Mouse (Mus musculus) layer of hippocampus, postnatal 36 days (tissue): ENCODE measurements at regions not wholly inside any gene's neighbourhood (a gene's known extent, or its start where the extent isn't known, plus 50 kb on each side); places are given as distances from the start of the nearest gene placed in this dataset.
A peak's percentile ranks its signal among the peaks of the same experiment; 100 is the strongest.

Experiments
- DNase-seq, 2 experiments: peaks; one replicate each; pipeline ENCODE4 v3.0.0; 2022

- DNase-seq = no peak
Measured at GRCm38 (mm10) chr15:59171120-59171519, 282.0 kb downstream of the Gm49356 start.

GRCm38 (mm10) chr15:59173452-59174245 is 284.6 kb downstream of the Gm49356 start:
- peak in 1 of 2 experiments; percentile 41 for DNase-seq

GRCm38 (mm10) chr15:59174246-59174751 is 285.2 kb downstream of the Gm49356 start:
- no peak for DNase-seq

- no peak for DNase-seq
Measured at GRCm38 (mm10) chr15:59174893-59175531, 285.9 kb downstream of the Gm49356 start.

- DNase-seq = no peak
Measured at GRCm38 (mm10) chr15:59180076-59180475, 291.0 kb downstream of the Gm49356 start.

GRCm38 (mm10) chr15:59184461-59184860 is 295.4 kb downstream of the Gm49356 start:
- DNase-seq = no peak

- DNase-seq = no peak
Measured at GRCm38 (mm10) chr15:59187566-59187965, 298.5 kb downstream of the Gm49356 start.

GRCm38 (mm10) chr15:59188371-59188770 is 299.3 kb downstream of the Gm49356 start:
- peak; percentile 15 to 26 for DNase-seq

GRCm38 (mm10) chr15:59190511-59190910 is 301.4 kb downstream of the Gm49356 start:
- no peak for DNase-seq

- DNase-seq = peak; percentile 24 to 42
Measured at GRCm38 (mm10) chr15:59194421-59194820, 305.3 kb downstream of the Gm49356 start.

- DNase-seq = no peak
Measured at GRCm38 (mm10) chr15:59196351-59196750, 307.3 kb downstream of the Gm49356 start.

- no peak for DNase-seq
Measured at GRCm38 (mm10) chr15:59197455-59198391, 308.6 kb downstream of the Gm49356 start.

GRCm38 (mm10) chr15:59201386-59201785 is 312.3 kb downstream of the Gm49356 start:
- DNase-seq = no peak

GRCm38 (mm10) chr15:59201894-59202670 is 313.0 kb downstream of the Gm49356 start:
- DNase-seq = no peak

- no peak for DNase-seq
Measured at GRCm38 (mm10) chr15:59203097-59203849, 314.2 kb downstream of the Gm49356 start.

- DNase-seq = peak; percentile 12 to 28
Measured at GRCm38 (mm10) chr15:59203850-59204625, 314.9 kb downstream of the Gm49356 start.

- no peak for DNase-seq
Measured at GRCm38 (mm10) chr15:59205091-59205490, 316.0 kb downstream of the Gm49356 start.

GRCm38 (mm10) chr15:59205544-59205943 is 316.4 kb downstream of the Gm49356 start:
- no peak for DNase-seq

- no peak for DNase-seq
Measured at GRCm38 (mm10) chr15:59206636-59207035, 317.5 kb downstream of the Gm49356 start.

GRCm38 (mm10) chr15:59207976-59208375 is 318.9 kb downstream of the Gm49356 start:
- no peak for DNase-seq
